Mouse (Mus musculus): ENCODE results near the gene Slc37a2. TPM values are rescaled to one million over a fixed set of nuclear protein-coding genes. Genes with fewer than 3 reads are reported as not detected.
"Not testable (repeated sequence)": the region's sequence is repeated elsewhere in the genome, so short reads cannot be mapped to it uniquely, and the experiment has no call there.

The Slc37a2 gene
- 1.1 and 2.1 TPM in 2 replicates for polyA plus RNA-seq (2016; fragmentation: Nextera tagmentation; extraction: Ambion mirVana)

DNA sequence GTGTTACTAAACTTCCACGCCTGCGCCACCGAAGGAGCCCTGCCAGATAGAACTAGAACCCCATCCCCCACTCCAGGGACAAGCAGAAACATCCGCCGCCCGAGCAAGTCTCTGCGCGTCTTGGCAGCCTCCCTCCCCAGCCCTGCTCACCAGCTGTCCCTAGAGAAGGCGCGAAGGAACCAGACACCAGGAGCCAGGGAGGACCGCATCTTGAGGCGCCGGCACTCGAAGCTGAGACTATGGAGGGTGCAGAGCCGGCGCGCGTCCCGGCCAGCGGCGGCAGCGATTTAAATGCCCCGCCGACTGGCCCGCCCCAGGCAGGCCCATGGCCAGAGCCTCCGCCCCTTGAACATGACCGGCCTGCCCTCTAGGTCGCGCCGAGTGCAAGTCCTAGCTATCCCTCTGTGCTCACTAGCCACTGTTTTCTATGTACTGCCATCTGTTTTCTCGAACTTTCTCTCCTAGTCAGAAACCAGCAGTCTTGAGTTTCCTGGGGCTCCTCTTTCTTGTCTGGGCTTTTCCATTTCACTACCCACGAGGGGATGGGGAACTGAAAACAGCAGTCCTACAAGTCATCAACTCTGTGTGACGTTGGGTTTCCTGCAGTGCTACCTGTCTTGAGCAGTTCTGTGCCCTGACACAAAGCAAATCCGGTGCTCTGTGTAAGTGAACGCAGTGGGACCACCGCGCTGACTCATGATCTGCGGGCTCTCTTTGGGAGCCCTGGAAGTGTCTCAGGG, at the start of gene Slc37a2:
Gene Slc37a2 (minus strand): TSS at position 590 of the 740 bp plus-strand sequence.
- Histone ChIP-seq H3K9ac (replicated peaks) (peak within 1 kb of the TSS; percentile 66), H3K4me2 (peak within 1 kb of the TSS; percentile 89), H3K4me3 (replicated peaks) (peak within 1 kb of the TSS; percentile 46), H3K4me1 (replicated peaks) (peaks cover 12% of the 10 kb centered on the region), H3K36me3 (no peaks in the 10 kb centered on the region), H3K27ac (no peak within 1 kb of the TSS), H3K27me3 (0 out of 2 replicates have a peak, but pooled peaks cover 3% of the 10 kb centered on the region), H3K9me3 (no peaks in the 10 kb centered on the region)
- WGBS = 2% methylated on average over 38 of the region's 38 CpGs
- peak; percentile 85 for ATAC-seq (ENCODE audit: insufficient number of reproducible peaks, insufficient read depth, low FRiP score, low TSS enrichment, low read depth)

DNA sequence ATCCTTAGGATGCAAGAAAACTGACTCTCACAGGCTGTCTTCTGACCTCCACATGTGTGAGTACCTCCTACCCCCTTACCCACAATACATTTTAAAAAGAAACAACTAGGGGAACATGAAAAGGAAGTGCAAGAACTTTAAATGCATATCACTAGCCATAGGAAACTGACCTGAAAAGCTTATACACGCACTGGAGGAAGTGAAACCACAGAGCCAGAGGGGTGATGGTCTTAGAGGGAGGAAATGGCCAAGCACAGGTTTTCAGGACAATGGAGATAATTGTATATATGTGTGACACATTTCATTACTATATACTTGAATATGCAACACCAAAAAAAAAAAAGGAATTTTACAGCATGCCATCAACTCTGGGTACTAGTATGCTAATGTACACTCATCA, 46.2 kb upstream of the Slc37a2 start:
- ATAC-seq (ENCODE audit: insufficient number of reproducible peaks, insufficient read depth, low FRiP score, low TSS enrichment, low read depth) = no peak
- H3K4me3 ChIP-seq (replicated peaks) = no peak overlapping the region
- WGBS = 84% methylated on average over 1 of the region's 1 CpGs
- peaks cover 4% of the 10 kb centered on the region; the same call in 1 of the 2 replicates for H3K36me3 ChIP-seq
- no peak overlapping the region for H3K9ac ChIP-seq (replicated peaks)
- H3K4me2 ChIP-seq = no peak overlapping the region
- no peaks in the 10 kb centered on the region for H3K27me3 ChIP-seq
- no peaks in the 10 kb centered on the region for H3K4me1 ChIP-seq (replicated peaks)
- no peak overlapping the region for H3K27ac ChIP-seq
- no peaks in the 10 kb centered on the region for H3K9me3 ChIP-seq

- H3K4me2 ChIP-seq; ATAC-seq (ENCODE audit: insufficient number of reproducible peaks, insufficient read depth, low FRiP score, low TSS enrichment, low read depth); H3K9ac ChIP-seq (replicated peaks); H3K36me3 ChIP-seq; H3K9me3 ChIP-seq; H3K27me3 ChIP-seq; H3K4me3 ChIP-seq (replicated peaks); H3K27ac ChIP-seq; H3K4me1 ChIP-seq (replicated peaks): not testable (repeated sequence)
- 68% methylated on average over 1 of the region's 1 CpGs for WGBS
Measured at GRCm38 (mm10) chr9:37300501-37300900, 45.0 kb upstream of the Slc37a2 start.

DNA sequence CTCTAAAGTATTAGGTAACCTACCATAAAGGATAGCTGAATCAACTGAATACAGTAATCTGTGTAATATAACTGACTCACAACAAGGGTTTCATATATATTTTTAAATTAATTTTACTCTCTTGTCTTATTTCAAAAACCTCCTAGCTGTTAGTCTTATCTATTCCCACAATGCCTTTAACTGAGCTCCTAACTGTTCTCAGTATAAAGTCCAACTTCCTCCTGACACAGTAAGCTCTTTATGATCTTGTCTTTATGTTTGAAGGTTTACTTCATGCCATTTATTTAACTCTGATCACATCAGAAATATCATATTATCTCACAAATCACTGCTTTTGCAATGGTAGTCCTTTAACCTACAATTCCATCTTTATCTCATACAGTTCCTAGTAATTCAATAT, 40.0 kb upstream of the Slc37a2 start:
- Histone ChIP-seq H3K9ac (replicated peaks) (no peak overlapping the region), H3K27me3 (no peaks in the 10 kb centered on the region), H3K4me2 (no peak overlapping the region), H3K9me3 (no peaks in the 10 kb centered on the region), H3K27ac (no peak overlapping the region), H3K36me3 (no peaks in the 10 kb centered on the region), H3K4me1 (replicated peaks) (no peaks in the 10 kb centered on the region), H3K4me3 (replicated peaks) (no peak overlapping the region)
- no peak for ATAC-seq (ENCODE audit: insufficient number of reproducible peaks, insufficient read depth, low FRiP score, low TSS enrichment, low read depth)

DNA sequence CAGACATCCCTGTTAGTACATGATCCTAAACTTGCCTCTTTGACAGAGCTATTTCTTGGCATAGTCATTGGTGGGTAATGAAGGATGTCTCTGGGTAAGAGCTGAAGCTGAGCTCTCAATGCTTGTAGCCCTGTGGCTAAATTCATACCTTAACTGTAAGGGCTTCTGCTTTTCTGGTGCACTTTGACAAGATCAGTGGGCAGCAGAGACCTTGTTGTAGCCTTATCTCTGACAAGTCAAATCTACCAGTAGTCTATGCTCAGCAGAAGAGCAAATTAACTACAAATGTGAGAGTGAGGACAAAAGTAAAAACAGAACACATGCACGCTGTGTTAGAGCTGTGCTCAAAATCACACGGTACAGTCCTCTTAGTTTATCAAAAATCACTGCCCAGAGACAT, 11.1 kb upstream of the Slc37a2 start:
- no peaks in the 10 kb centered on the region for H3K9me3 ChIP-seq
- H3K27ac ChIP-seq = no peak overlapping the region
- H3K4me3 ChIP-seq (replicated peaks) = no peak overlapping the region
- no peak for ATAC-seq (ENCODE audit: insufficient number of reproducible peaks, insufficient read depth, low FRiP score, low TSS enrichment, low read depth)
- no peaks in the 10 kb centered on the region for H3K4me1 ChIP-seq (replicated peaks)
- H3K36me3 ChIP-seq = no peaks in the 10 kb centered on the region
- H3K9ac ChIP-seq (replicated peaks) = no peak overlapping the region
- H3K27me3 ChIP-seq = no peaks in the 10 kb centered on the region
- 87% methylated on average over 2 of the region's 2 CpGs for WGBS
- H3K4me2 ChIP-seq = no peak overlapping the region

- no peaks in the 10 kb centered on the region for H3K9me3 ChIP-seq
- H3K4me2 ChIP-seq = peak overlapping the region; percentile 89
- WGBS = 29% methylated on average over 7 of the region's 7 CpGs
- no peak overlapping the region for H3K27ac ChIP-seq
- no peak for ATAC-seq (ENCODE audit: insufficient number of reproducible peaks, insufficient read depth, low FRiP score, low TSS enrichment, low read depth)
- H3K9ac ChIP-seq (replicated peaks) = 0 out of 2 replicates have a peak overlapping the region, but pooled peaks have one; percentile 66
- peak overlapping the region; percentile 46 for H3K4me3 ChIP-seq (replicated peaks)
- 0 out of 2 replicates have a peak, but pooled peaks cover 3% of the 10 kb centered on the region for H3K27me3 ChIP-seq
- peaks cover 12% of the 10 kb centered on the region for H3K4me1 ChIP-seq (replicated peaks)
- no peaks in the 10 kb centered on the region for H3K36me3 ChIP-seq
Measured at GRCm38 (mm10) chr9:37255889-37256225, 319 bp upstream of the Slc37a2 start.

GRCm38 (mm10) chr9:37254531-37255110, 917 bp downstream of the Slc37a2 start:
- Histone ChIP-seq H3K4me2 (peak overlapping the region; percentile 89), H3K9ac (replicated peaks) (peak overlapping the region; percentile 66; the same call in 1 of the 2 replicates), H3K4me1 (replicated peaks) (peaks cover 12% of the 10 kb centered on the region), H3K36me3 (no peaks in the 10 kb centered on the region), H3K27ac (no peak overlapping the region), H3K9me3 (no peaks in the 10 kb centered on the region), H3K4me3 (replicated peaks) (peak overlapping the region; percentile 46), H3K27me3 (0 out of 2 replicates have a peak, but pooled peaks cover 3% of the 10 kb centered on the region)
- WGBS = 18% methylated on average over 6 of the region's 6 CpGs
- ATAC-seq (ENCODE audit: insufficient number of reproducible peaks, insufficient read depth, low FRiP score, low TSS enrichment, low read depth) = 0 out of 2 replicates have a peak, but pooled peaks have one; percentile 21

DNA sequence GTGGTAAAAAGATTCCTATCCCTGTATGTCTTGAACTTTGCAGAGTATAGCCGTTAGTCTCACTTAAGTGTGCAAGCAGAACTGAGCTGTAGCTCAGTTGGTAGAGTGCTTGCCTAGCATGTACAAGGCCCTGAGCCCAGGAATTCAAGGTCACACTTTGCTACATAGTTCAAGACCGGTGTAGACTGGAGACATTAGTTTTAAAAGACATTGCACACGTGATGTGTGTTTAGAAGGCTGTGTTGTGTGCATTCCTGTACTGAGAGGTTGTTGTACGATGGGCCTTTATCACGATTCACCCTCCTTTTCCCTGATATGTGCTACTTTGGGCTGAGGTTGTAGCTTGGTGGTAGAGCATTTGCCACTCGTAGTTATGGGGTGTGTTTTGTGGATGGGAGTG, 4.9 kb downstream of the Slc37a2 start:
- H3K4me1 ChIP-seq (replicated peaks) = peaks cover 11% of the 10 kb centered on the region
- H3K36me3 ChIP-seq = no peaks in the 10 kb centered on the region
- H3K4me2 ChIP-seq = no peak overlapping the region
- no peak overlapping the region for H3K4me3 ChIP-seq (replicated peaks)
- H3K9me3 ChIP-seq = no peaks in the 10 kb centered on the region
- no peak overlapping the region for H3K27ac ChIP-seq
- H3K27me3 ChIP-seq = peaks cover 3% of the 10 kb centered on the region; the same call in 1 of the 2 replicates
- no peak for ATAC-seq (ENCODE audit: insufficient number of reproducible peaks, insufficient read depth, low FRiP score, low TSS enrichment, low read depth)
- H3K9ac ChIP-seq (replicated peaks) = no peak overlapping the region
- WGBS = 86% methylated on average over 6 of the region's 6 CpGs

DNA sequence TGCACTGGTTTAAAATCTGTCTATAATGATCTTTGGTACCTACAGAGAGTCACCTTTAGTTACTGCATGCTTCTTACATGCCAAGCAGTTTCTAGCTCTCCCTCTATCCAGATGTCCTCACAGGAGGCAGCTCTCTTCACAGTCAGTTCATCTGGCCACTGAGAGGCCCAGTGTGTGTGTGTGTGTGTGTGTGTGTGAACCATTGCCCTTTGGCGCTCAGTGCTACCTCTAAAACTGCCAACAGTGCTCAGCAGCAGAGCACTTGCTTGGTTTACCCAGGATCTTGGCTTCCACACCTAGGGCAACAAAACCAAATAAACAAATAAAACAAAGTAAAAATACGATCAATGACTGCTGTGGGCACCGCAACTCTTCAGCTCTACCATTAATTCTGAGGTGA, 5.6 kb downstream of the Slc37a2 start:
- Histone ChIP-seq H3K27ac (no peak overlapping the region), H3K27me3 (peaks cover 3% of the 10 kb centered on the region; the same call in 1 of the 2 replicates), H3K36me3 (no peaks in the 10 kb centered on the region), H3K4me1 (replicated peaks) (peaks cover 6% of the 10 kb centered on the region), H3K4me2 (no peak overlapping the region), H3K9me3 (no peaks in the 10 kb centered on the region), H3K9ac (replicated peaks) (no peak overlapping the region), H3K4me3 (replicated peaks) (no peak overlapping the region)
- no peak for ATAC-seq (ENCODE audit: insufficient number of reproducible peaks, insufficient read depth, low FRiP score, low TSS enrichment, low read depth)
- WGBS = 82% methylated on average over 3 of the region's 3 CpGs

DNA sequence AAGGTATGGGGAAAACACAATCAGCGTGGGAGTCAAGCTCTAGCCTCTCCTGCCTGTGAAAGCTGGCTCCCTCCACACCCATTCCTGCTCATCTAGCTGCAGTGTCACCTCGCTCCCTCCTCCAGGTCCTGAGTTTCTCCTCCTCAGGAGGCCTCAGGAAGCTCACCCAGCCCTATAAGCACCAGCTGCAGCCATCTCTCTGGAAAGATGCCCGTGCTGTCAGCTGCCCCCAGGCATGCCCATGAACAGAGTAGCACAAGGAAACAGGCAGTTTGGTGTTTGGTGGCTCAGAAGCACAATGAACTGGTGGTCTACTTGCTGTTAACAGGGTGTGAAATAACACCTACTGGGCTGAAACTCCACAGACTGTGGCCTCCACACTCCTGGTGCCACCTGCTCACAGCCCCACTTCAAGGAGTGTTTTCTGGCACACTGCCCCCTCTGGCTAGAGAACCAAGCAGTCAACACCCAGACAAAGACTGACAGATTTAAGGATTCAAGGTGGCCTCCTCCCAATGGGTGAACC, 7.1 kb downstream of the Slc37a2 start:
- H3K9ac ChIP-seq (replicated peaks) = no peak overlapping the region
- WGBS = 43% methylated on average over 3 of the region's 3 CpGs
- ATAC-seq (ENCODE audit: insufficient number of reproducible peaks, insufficient read depth, low FRiP score, low TSS enrichment, low read depth) = no peak
- no peaks in the 10 kb centered on the region for H3K36me3 ChIP-seq
- no peak overlapping the region for H3K4me2 ChIP-seq
- H3K4me1 ChIP-seq (replicated peaks) = no peaks in the 10 kb centered on the region
- no peaks in the 10 kb centered on the region; the same call in 1 of the 2 replicates for H3K27me3 ChIP-seq
- H3K4me3 ChIP-seq (replicated peaks) = no peak overlapping the region
- H3K9me3 ChIP-seq = no peaks in the 10 kb centered on the region
- H3K27ac ChIP-seq = no peak overlapping the region

DNA sequence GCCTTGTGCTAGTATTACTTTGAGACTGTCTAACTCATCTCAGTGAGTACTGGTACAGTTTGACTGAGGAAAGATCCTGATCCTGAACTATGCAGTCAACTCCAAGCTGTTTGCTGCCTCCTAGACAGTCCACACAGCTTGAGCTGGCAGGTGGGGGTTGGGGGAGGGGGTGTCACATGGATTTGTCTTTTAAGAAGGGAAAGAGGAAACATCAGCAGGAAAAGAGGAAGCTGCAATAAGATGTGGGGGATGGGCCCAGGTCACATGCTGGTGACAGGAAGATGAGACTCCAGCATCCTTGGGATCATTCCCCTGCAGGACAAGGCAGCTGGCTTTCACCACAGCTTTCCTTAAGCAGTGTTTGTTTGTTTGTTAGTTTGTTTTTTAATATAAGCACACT, 8.1 kb downstream of the Slc37a2 start:
- no peak overlapping the region for H3K4me3 ChIP-seq (replicated peaks)
- H3K36me3 ChIP-seq = no peaks in the 10 kb centered on the region
- H3K9me3 ChIP-seq = no peaks in the 10 kb centered on the region
- no peaks in the 10 kb centered on the region for H3K4me1 ChIP-seq (replicated peaks)
- H3K27ac ChIP-seq = no peak overlapping the region
- H3K9ac ChIP-seq (replicated peaks) = no peak overlapping the region
- H3K4me2 ChIP-seq = no peak overlapping the region
- H3K27me3 ChIP-seq = peaks cover 6% of the 10 kb centered on the region; the same call in 1 of the 2 replicates
- no peak for ATAC-seq (ENCODE audit: insufficient number of reproducible peaks, insufficient read depth, low FRiP score, low TSS enrichment, low read depth)
